Mouse (Mus musculus) lung, adult 2 months (tissue): ENCODE measurements around the gene Plod2. TPM values are rescaled to one million over a fixed set of nuclear protein-coding genes. Genes with fewer than 3 reads are reported as not detected.

Experiments used
- DNase-seq: peaks from one replicate; pipeline ENCODE4 v3.0.0; 2022
- H3K4me1 ChIP-seq: fragments of 200-500 bp; 2 replicates; pipeline ENCODE4 v1.6.1; 2011; ENCODE audit warnings: low read length; ENCODE audit not compliant: control insufficient read depth, insufficient read depth
- H3K4me3 ChIP-seq: fragments of 200-500 bp; replicated peaks from 2 replicates; pipeline ENCODE3; 2011; ENCODE audit warnings: low read depth, mild to moderate bottlenecking, control low read depth, low read length; ENCODE audit errors: extremely low read depth
- CTCF ChIP-seq: fragments of 200-500 bp; IDR thresholded peaks from 2 replicates; pipeline ENCODE4 v1.5.1; 2011; ENCODE audit warnings: mild to moderate bottlenecking, low read length, control low read depth; ENCODE audit not compliant: insufficient read depth
- POLR2A ChIP-seq: fragments of 200-500 bp; IDR thresholded peaks from 2 replicates; pipeline ENCODE4 v1.6.1; 2011; ENCODE audit warnings: low read depth, mild to moderate bottlenecking, control low read depth, low read length, borderline replicate concordance; ENCODE audit errors: extremely low read depth
- WGBS: fragments of 180-500 bp; shearing (Covaris S2); methylation state at CpG from one replicate; pipeline ENCODE4 v1.1.7; 2018; 5-methylcytosine and 5-hydroxymethylcytosine counted together
- polyA plus RNA-seq: library from polyadenylated mRNA; depleted of rRNA; stranded (reverse); fragments of >200 nt; gene quantifications from 2 replicates; pipeline ENCODE4 v1.2.3, GENCODE M21; 2012; rRNA removed

The Plod2 gene
- polyA plus RNA-seq, 1 experiment: 15.4 TPM

DNA sequence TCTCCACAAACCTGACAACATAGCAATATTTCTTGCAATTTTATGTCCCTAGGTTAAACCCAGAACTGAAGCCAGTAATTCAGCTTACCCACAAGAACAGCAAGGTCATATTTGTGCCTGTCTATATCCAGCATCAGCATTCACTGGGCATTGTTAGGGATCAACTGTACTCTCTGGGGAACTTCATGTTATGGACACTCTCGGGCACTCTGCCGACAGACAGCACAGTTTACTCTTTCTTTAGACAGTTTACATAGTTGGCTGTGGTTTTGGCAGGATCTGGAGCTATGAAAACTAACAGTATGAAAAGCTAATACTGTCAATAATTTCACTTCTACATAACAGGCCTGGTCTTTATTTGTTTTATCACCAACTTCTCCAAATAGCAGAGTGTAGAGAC is 75.4 kb downstream of the Plod2 start:
- TF ChIP-seq CTCF (no peak), POLR2A (no peak)
- no peak for DNase-seq
- H3K4me3 ChIP-seq: no peak overlapping the region
- H3K4me1 ChIP-seq: no peaks in the 10 kb centered on the region; the same call in 1 of the 2 replicates
- WGBS: 44% methylated on average over 2 of the region's 2 CpGs

DNA sequence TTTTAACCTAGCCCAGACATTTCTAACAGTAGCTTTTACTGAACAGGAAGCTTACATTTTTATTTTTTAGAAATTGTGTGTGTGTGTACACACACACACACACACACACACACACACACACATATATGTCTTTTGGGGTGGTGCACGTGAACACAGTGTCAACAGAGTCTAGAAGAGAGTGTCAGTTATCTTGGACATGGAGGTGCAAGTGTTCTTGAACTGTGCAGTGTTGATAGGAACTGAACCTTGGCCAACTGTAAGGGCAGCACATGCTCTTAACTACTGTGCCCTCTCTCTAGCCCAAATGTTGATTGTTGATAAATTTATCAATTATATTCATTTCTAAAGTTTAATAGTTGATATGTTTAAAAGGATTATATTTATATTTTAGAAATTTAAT is 78.1 kb downstream of the Plod2 start:
- TF ChIP-seq CTCF (no peak), POLR2A (no peak)

DNA sequence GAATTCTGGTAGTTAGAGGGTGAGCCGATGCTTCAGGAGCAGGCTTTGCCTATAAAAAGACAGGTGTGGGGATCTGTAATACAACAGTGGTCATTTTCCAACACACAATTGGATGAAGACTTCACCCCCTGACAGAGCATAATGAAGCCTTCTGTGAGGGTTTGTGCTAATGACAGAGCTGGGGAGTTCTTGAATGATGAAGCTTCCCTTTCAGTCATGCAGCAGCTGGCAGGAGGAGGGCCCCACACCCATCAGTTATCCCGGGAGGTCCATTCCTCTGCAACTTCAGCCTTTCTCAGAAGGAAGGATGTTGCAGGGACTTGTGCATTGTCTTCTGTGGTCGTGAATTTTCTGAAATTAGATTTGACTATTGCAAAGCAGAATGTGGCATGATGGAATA is 79.2 kb downstream of the Plod2 start:
- TF ChIP-seq POLR2A (no peak), CTCF (no peak)
- H3K4me3 ChIP-seq: no peak overlapping the region
- DNase-seq: no peak
- WGBS: 66% methylated on average over 3 of the region's 3 CpGs
- H3K4me1 ChIP-seq: no peaks in the 10 kb centered on the region; the same call in 1 of the 2 replicates

More for the DNA sequence above, 78.1 kb downstream of the Plod2 start:
- no peak for DNase-seq
- 55% methylated on average over 1 of the region's 1 CpGs for WGBS
- H3K4me3 ChIP-seq: no peak overlapping the region
- no peaks in the 10 kb centered on the region; the same call in 1 of the 2 replicates for H3K4me1 ChIP-seq

DNA sequence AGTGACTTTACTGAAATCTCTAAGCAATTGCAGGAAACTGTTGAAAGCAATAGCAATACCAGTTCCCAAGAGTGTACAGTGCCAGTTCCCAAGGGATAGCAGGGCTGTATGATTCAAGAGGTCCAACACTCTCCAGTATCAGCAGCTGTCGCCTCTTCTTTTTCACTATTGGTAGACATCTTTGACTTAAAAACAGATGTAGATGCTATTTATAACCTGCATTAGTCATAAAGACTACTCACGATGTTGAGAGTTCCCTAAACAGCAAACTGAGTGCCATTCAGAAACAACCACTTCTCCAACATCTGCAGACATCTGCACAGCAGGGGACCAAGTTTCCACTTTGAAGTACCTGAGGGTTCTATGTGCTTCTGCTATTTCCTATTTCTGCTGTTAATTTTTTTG is 79.9 kb downstream of the Plod2 start:
- TF ChIP-seq CTCF: no peak
- TF ChIP-seq POLR2A: no peak
- no peak overlapping the region for H3K4me3 ChIP-seq
- no peak for DNase-seq
- H3K4me1 ChIP-seq: no peaks in the 10 kb centered on the region; the same call in 1 of the 2 replicates
- WGBS: 47% methylated on average over 2 of the region's 2 CpGs

DNA sequence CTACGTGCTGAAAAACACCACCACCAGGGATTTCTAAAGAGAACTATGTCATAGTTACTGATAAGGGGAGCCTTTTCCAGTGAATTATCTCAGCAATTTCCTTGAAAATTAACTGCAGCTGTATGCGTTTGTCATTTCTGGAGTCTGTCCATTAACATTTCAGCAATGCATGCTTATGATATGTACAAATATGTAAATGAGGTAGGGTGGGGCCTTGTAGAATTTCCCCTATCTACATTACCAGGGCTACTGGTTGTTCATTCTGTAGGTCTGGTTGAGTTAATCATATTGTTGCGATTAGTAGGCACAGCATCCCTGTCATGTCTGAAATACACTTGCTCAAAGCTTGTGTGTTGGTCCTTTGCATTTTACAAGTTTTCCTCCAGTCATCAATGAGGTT is 92.8 kb downstream of the Plod2 start:
- DNase-seq: no peak
- Histone ChIP-seq H3K4me3 (no peak overlapping the region), H3K4me1 (no peaks in the 10 kb centered on the region)
- 69% methylated on average over 3 of the region's 3 CpGs for WGBS
- no peak for TF ChIP-seq POLR2A
- no peak for TF ChIP-seq CTCF

DNA sequence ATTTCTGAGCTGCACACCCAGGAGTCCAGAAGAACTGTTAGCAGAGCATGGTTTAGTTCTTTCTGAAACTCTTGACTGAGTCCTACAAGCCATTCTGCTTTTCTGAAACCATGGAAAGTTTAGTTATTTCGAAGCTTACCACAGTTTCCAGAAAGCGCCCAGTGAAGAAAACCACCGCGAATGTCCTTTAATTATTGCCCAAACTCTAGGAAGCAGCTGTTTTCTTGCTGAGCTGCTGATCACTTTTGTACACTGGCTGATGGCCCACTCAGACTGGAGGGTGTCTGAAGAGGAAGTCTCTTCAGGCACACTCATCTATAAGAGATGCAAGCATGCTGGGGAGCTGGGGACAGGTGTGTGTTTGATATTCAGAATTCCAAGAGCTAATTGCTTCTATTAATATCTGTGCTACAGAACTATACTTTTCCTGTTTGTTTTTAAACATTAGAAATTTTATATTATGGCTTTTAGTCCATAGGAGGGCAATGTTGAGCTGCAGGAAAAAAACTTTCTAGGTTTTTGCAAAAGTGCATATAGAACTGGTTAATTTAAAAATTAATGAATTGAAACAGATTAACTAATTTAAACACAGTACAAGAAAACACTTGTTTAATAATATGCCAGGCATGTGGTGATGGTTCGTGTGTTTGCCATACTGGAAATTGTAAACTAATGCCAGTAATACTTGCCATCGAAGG is 97.3 kb downstream of the Plod2 start:
- DNase-seq: no peak
- TF ChIP-seq POLR2A (no peak), CTCF (no peak)
- WGBS: 59% methylated on average over 6 of the region's 6 CpGs
- H3K4me1 ChIP-seq: no peaks in the 10 kb centered on the region
- no peak overlapping the region for H3K4me3 ChIP-seq

DNA sequence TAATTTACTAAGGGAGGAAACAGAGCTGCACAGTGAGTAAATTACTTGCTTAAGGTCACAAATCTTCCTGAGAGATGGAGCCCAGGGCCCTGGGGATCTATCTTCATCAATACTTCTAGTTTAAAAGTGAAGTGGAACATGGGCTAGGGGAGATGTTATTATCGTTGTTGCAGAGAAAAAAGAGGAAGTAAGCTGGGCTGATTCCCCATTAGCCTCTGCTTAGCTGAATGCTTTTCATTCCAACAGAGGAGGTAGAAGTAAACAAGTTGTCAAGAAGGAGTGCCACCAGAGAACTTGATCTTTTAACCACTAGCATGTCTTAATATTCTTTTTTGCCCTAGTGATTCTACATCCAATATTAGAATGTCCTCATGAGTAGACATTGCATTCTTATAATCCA is 99.7 kb downstream of the Plod2 start:
- 39% methylated on average over 1 of the region's 1 CpGs for WGBS
- no peak for TF ChIP-seq CTCF
- no peak for TF ChIP-seq POLR2A
- no peak overlapping the region for H3K4me3 ChIP-seq
- DNase-seq: no peak
- H3K4me1 ChIP-seq: no peaks in the 10 kb centered on the region

Other genes with a start within 250 kb of the Plod2 start
- gene 1700057G04Rik, start 232.8 kb upstream of the Plod2 start, polyA plus RNA-seq: not detected in 2 replicates
- gene Plscr4, start 84.8 kb upstream of the Plod2 start, polyA plus RNA-seq: 25.0 and 26.6 TPM in 2 replicates